Mouse (Mus musculus) thymus, postnatal 4 days (tissue): ENCODE measurements at regions not wholly inside any gene's neighbourhood (a gene's known extent, or its start where the extent isn't known, plus 50 kb on each side); places are given as distances from the start of the nearest gene placed in this dataset.

ENCODE experiments used
- DNase-seq: peaks from one replicate; pipeline ENCODE4 v3.0.0; 2021

DNA sequence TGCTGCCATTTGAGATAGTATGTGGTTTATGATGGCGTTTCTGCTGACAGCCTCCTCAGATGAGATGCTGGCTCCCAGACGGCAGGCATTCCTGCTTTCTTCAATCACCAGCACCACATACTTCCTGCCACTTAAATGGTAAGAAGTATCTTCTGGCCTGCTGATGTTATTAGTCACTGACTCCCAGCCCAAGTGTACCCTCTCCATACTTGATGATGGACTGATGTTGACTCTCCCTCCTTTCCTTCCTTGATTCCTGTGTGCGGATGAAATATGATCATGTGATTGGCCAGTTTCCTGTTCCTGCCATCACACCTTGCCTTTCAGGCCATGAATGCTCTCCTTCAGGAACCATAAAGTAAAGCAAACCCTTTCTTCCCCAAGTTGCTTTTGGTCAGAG lies 50.8 kb upstream of the Rpl10-ps3 start:
- no peak for DNase-seq

GRCm38 (mm10) chr9:50396051-50396450 lies 51.3 kb upstream of the Rpl10-ps3 start:
- no peak for DNase-seq

DNA sequence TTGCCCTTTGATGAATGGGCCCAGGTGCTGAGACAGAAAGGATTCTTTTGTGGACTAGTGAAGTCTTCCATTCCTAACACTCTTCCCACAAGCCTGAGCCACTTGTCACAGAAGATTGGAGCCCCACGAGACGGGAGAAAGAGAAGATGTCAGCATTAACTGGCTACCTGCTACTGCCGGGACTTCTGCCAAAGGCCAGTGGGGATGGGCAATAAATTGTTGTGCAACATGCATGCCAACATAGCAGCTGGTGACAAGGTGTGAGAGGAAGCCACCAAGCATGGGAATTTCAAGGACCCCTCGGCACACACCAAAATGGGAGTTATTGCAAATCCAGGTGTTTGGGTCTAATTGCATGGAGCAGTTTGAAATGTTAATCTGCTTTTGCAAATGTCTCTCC lies 63.6 kb upstream of the Rpl10-ps3 start:
- no peak for DNase-seq

GRCm38 (mm10) chr9:50408845-50409244 lies 64.1 kb upstream of the Rpl10-ps3 start:
- DNase-seq, result no peak

DNA sequence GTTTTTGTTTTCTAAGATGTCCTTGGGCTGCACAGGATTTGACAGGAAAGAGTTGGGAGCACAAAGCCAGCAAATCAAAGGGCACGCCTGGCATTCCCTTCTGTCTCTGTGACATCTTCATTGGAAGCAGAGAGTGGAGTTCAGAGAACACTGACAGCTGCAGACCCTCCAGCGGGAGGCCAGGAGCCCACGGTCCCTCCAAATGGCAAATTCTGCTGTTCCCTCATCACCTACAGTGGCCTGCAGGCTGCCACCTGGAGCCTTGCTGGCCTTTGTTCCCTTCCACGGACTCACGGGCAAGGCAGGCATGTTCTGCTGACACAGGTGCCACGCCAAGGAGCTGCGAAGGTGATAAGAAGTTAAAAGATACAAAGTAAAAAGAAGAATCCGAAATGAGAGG lies 68.2 kb upstream of the Rpl10-ps3 start:
- DNase-seq, result no peak

DNA sequence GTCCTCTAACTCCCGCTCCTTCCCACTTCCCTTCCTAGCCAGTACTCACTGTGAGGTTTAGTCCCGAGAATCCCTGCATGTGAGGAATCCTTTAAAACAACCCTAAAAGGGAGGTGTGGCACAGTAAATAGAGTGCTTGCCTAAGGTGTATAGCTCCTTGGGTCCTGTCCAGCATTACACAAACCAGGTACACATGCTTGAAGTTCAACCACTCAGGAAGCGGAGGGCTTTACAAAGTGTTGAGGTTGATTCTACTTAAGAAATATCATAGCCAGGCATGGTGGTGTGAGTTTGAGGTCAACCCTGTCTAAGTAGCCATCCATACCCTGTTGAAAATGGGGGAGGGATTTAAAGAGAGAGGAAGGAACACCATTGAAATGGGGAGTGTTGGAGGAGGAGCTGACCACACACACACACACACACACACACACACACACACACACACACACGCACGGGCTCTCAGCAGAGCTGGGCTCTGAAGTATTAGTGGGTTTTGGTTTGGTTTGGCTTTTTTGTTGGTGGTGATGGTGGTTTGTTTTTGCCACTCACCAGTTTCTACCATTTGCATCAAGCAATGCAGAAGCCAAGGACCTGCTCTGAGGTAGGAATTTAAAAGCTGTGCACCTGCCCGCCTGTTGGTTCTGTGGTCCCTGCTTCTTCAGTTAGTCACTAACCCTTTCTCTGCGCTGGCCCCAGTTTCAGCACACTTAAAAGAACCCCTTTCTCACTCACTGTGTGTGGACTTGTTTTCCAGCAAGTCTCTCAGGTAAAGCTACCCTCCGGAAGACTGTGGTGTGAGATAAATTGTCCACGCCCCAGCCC lies 69.0 kb upstream of the Rpl10-ps3 start:
- DNase-seq, result peak; percentile 49

GRCm38 (mm10) chr9:50414796-50415340 lies 70.1 kb upstream of the Rpl10-ps3 start:
- no peak for DNase-seq

GRCm38 (mm10) chr9:50416677-50417076 lies 71.9 kb upstream of the Rpl10-ps3 start:
- peak; percentile 49 for DNase-seq

GRCm38 (mm10) chr9:50421061-50421460 lies 73.3 kb upstream of the Plet1 start:
- DNase-seq, result peak; percentile 75

- no peak for DNase-seq
These were observed 72.6 kb upstream of the Plet1 start for GRCm38 (mm10) chr9:50421572-50422285.

DNA sequence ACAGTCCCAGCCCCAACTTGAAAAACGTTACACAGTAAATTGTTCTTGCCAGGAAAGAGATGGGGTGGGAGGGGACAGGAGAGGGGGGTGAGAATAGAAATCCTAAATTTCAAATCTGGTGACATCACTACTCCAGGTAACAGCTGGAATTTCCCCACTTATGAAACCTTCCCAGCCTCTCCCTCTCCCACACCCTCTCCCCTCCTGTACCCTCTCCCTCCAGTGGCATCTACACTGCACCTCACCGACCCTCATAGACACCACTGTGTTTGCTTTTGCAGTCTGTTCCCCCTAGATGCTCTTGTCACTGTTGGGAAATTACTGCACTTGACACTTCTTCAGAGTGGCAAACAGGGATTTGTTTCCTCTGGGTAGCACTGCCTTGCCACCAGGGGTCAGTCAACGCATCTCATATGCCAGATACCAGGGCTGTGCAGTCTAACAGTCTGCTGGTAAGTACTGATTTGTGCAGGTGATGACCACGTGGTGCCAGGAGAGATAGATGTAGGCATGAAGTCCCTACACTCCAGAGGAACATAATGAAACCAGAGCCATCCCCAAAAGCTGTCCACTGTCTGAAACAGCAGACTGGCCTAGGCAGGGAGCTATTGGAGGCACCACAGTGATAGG lies 68.3 kb upstream of the Plet1 start:
- DNase-seq, result peak; percentile 63

GRCm38 (mm10) chr9:50430147-50430546 lies 64.2 kb upstream of the Plet1 start:
- DNase-seq, result no peak

DNA sequence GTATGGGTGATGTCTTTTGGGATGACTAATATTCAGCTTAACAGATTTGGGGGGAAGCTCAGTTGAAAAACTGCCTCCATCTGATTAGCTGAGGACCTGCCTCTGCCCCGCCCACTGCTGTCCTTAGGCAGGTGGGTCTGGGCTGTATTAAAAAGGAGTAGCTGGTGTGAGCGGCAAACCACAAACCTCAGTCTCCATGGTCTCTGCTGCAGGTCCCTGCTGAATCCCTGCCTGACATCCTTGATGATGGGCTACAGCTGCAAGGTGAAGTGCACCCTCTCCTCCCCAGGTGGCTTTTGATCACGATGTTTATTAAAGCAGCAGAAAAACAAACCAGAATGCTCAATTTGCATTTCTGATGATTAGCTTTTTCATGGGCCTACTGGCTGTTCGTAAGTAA lies 60.8 kb upstream of the Plet1 start:
- no peak for DNase-seq

- no peak for DNase-seq
These were observed 60.3 kb upstream of the Plet1 start for GRCm38 (mm10) chr9:50433978-50434377.

- DNase-seq, result peak; percentile 96
These were observed 56.2 kb upstream of the Plet1 start for GRCm38 (mm10) chr9:50437830-50438722.

DNA sequence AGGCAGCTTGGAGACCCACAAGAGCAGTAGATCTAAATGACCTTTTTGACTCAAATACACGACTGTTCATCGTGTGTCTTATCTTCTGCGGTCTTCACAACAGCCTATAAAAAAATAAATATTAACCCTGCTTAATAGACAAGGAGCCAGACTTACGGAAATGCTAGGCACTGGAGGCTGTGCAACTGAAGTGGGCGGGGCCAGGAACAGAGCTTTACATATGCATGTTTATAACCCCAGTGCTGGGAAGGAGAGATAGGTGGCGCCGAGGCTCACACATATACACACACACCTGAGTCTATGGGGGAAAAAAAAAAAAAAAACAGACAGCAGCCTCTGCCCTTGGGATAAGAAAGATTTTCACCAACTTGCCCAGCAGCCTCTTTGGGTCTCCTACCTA lies 55.6 kb upstream of the Plet1 start:
- DNase-seq, result peak; percentile 50

GRCm38 (mm10) chr9:50440222-50440621 lies 54.1 kb upstream of the Plet1 start:
- DNase-seq, result no peak

DNA sequence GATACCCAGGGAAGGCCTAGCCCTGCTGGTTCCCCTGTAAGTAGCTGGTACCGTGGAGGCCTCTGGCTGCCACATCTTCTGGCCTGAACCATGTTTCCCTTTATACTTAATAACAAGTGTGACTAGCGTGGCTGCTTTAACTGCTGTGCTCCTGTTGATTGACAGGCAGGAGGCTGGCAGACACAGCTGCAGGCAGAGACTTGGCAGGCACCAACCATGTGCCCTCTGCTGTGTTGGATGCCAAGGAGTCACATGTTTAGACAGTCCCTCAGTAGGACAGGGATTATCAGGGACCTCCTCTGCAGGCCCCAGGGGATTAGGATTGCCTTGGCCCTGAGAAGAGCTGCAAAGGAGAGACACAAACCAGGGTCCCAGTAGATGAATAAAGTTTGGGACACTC lies 53.6 kb upstream of the Plet1 start:
- no peak for DNase-seq

- peak; percentile 72 for DNase-seq
These were observed 50.4 kb upstream of the Plet1 start for GRCm38 (mm10) chr9:50443708-50444463.
